Mouse (Mus musculus) ovary, postnatal 14 days (tissue): Measurements from ENCODE around the gene Ndnf.

Experiments
- DNase-seq: peaks from one replicate; pipeline ENCODE4 v3.0.0; 2022; ENCODE audit warnings: low spot score

The Ndnf gene

GRCm38 (mm10) chr6:65758214-65758613 is 86.8 kb downstream of the Ndnf start:
- no peak for DNase-seq

DNA sequence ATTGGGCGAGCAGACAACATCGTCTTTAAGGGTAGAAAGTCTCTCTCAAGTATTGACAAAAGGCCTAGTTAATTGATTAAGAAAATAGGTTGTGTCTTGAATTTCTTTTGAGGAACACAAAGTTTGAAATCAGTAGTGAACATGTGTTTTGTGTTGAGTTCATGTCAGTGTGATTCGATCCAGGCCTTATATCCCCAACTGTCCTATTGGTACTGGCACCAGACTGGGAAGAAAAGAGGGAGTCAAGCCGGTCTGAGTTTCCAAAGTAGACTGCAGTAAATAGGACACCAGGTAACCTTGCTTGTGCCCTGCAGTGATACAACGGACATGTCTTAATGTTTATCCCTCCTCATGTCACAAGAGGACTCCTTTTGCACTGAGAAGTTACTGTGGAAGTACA is 87.8 kb downstream of the Ndnf start:
- DNase-seq: no peak

DNA sequence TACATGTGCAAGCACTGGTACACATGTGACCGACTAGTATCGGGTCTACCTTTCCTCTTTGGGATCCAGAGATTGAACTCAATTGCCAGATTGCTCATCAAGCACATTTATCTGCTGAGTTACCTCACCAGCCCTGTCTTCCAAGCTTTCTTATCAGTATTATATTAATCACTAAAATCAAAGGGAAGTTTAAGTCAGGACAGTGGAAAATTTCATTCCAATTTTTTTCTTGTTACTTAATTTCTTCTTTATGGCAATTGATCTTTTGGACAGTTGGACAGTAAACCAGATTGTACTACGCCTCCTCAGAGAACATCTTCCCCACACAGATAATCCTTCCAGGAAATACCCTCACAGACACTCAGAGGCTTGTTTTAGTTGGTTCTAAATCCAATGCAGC is 88.7 kb downstream of the Ndnf start:
- no peak for DNase-seq
